Mouse (Mus musculus) NIH3T3 (cell line): ENCODE data around the gene Pgm2l1.

Experiments used
- DNase-seq: peaks from one replicate; pipeline ENCODE4 v3.0.0-alpha.2; 2012; ENCODE audit warnings: low read depth

Pgm2l1 gene

DNA sequence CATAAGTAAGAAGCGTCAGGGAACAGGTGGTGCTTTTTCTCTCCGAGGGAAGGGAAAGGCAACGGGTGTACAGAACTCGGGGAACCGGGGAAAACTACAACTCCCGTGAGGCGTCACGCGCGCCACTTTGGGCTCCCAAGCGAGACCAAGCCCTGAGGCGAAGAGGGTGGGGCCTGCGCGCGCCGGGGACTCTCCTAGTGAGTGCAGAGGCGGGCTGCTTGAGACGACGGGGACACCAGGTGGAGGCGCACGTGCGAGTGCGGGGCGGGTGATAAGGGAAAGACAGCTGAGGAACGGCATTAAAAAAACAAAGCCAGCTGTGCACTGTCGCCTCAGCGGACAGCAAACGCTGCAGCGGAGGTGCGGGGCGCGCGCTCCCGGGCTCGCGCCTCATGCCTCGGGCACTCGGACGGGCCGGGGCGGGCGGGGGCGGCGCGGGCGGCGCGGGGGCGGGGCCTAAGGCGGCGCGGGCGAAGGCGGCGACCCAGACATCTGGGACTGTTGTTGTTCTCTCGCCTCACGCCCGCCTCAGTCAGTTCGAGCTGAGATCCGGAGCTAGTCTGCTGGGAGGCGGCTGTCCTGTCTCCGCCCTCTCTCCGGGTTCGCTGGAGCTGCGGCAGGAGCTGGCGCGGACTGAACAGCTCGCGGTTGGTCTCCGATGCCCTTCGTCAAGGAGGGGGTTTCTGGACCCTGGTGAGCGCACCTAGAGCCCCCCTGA is at the start of gene Pgm2l1:
Gene Pgm2l1, plus strand, starts transcription at position 237 of the 718 bp plus-strand sequence.
- peak; percentile 93 for DNase-seq

DNA sequence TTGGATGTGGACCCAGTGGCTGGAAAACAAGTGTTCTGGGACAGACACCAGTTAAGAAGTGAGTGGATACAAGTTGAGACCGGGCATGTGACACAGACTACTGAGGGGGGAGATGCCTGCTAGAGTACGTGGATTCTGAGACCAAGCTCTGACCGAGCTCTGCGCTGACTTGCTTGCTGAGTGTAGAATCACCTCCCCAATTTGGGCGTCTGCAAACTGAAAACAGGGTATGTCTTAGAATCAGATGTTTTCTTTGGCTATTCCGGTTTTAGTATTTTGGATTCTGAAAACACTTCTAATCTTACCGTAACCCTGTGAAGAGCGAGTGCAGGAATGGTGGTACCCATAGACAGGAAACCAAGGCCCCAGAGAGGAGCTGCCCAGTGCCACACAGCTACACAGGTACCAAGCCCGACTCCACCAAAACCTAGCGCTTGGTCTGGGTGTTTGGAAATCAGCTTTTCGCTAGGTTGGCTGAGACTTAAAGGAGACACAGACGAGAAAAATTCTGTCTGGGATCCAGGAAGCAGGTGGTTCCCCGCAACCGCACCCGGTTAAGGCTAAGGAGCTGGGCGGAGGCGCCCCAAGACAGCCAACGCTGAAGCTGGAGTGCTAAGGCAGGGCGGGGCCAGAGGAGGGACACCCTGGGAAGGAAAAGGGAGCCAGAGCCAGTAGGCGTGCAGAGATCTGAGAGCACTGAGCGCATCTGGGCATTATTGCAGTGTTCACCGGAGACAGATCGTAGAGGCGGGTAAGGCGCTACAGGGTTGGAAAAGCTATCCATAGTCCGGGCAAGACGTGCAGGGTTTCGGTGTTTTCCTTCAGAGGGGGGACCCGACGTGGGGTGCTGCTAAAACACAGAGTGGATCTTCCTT is 48.9 kb upstream of the Pgm2l1 start:
- DNase-seq = no peak

GRCm38 (mm10) chr7:100178891-100179233 is 48.3 kb upstream of the Pgm2l1 start:
- no peak for DNase-seq

DNA sequence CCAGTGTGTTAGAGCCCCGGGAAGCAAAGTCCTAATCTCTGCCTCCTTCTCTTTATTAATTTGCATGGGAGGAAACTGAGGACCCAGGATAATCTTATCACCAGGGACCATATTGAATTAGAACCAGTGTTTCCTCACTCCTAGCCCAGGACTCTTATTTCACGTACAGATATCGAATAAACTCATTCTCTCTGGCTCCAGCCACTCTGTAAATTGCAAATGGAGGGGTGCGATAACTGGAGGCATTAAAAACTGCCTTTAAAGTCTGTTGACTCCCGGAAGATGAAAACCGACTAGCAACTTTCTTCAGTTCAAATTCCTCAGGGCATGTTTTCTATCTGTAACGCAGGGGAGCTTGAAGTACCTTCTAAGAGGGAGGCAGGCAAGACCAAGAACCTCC is 47.8 kb upstream of the Pgm2l1 start:
- no peak for DNase-seq

DNA sequence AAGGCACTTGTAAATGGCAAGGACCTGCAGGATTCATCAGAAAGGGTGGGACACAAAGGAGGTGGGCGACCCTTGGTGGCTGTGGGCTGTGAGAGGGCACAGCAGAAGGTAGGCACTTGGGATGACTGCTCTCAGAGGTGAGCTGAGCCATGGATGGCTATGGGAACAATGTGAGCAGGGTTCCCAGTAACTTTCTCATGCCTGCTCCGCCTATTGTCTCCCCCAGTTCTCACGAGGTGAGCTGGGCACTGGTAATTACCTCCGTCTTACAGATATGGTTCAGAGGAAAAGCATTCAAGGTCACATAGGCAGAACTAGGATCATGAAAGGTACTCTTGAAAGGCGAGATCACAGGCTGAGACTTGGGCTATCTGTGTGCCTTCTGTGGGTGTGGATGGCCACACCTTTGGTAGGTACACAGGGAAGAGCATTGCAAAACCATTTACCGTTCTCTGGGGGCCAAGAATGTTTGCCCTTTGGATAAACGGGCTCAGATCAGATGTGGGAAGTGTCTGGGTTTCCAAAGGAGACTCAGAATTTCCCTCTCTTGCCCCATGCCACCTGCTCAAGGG is 47.3 kb upstream of the Pgm2l1 start:
- no peak for DNase-seq

DNA sequence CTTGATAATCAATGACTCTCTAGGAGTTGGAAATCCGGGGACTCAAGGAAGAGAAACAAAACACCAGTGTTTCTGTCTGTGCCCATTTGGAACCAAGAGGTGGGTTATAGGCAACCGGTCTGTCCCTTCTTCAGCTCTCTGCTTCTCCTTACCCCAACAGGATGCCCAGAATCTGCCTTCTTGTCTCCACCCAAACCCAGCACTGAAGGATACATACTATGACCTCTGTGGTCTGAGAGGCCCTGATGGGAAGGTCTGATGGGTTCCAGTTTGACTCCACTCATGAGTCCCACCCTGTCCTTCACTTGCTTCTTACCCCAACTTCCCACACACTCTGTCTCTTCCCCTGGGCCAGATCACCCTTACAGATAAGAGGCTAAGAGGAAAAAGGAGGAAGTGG is 46.0 kb upstream of the Pgm2l1 start:
- DNase-seq = no peak

DNA sequence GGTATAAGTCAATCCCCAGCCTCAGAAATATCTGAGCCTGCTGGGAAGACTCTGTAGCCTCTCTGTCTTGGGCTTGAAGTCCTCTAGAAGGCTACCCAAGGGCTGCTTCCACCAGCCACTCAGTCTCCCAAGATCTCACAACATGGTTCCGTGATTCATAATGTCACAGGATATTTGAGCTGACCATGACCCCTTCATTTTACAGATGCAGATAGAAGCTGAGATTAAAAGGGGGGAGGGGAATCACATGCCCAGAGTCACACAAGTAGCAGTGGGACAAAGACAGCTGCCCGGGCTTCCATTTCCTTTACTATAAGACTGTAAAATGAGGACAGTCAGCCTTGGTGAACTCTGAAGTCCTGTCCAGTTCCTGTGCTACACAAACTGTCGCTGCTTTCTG is 45.6 kb upstream of the Pgm2l1 start:
- no peak for DNase-seq

- DNase-seq = no peak
Measured at GRCm38 (mm10) chr7:100182388-100182787, 44.8 kb upstream of the Pgm2l1 start.

DNA sequence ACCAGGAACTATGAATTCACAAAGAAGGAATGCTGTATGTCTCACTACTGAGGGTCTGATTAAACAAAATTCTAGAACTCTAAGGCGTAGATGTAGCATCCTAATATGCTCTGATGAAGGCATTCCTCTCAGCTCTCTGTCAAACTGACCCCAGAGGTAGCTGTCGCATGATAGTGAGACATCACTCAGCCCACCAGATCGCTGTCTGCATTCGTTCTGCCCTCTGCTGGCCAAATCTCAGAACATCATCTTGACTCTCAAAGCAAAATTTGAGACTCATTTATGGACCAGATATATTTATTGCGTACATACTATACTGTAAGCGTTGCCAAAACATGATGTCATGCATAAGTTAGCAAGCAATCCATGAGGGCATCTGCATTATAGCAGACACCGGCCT is 39.6 kb upstream of the Pgm2l1 start:
- peak; percentile 71 for DNase-seq

- DNase-seq = no peak
Measured at GRCm38 (mm10) chr7:100190167-100190566, 37.0 kb upstream of the Pgm2l1 start.

- DNase-seq = peak; percentile 76
Measured at GRCm38 (mm10) chr7:100190778-100191177, 36.4 kb upstream of the Pgm2l1 start.

- DNase-seq = no peak
Measured at GRCm38 (mm10) chr7:100201191-100201590, 26.0 kb upstream of the Pgm2l1 start.

- DNase-seq = no peak
Measured at GRCm38 (mm10) chr7:100203616-100204015, 23.6 kb upstream of the Pgm2l1 start.

GRCm38 (mm10) chr7:100204871-100205270 is 22.3 kb upstream of the Pgm2l1 start:
- no peak for DNase-seq

DNA sequence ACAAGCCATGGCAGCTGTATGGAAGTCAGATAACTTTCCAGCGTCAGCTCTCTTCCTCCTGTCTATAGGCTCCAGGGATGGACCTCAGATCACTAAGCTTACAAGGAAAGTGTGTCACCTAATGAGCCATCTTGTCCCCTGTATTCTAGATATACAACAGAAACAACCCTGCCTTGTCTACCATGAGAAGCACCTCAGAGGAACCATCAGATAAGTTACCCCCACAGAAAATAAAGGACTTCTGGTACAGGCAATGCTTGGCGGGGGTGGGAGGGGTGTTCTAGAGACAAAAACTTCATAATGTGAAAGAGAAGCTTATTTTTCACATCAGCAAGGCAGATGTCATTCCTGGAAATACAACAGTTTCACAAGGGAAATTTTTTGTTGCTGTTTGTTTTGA is 21.1 kb upstream of the Pgm2l1 start:
- DNase-seq = no peak

DNA sequence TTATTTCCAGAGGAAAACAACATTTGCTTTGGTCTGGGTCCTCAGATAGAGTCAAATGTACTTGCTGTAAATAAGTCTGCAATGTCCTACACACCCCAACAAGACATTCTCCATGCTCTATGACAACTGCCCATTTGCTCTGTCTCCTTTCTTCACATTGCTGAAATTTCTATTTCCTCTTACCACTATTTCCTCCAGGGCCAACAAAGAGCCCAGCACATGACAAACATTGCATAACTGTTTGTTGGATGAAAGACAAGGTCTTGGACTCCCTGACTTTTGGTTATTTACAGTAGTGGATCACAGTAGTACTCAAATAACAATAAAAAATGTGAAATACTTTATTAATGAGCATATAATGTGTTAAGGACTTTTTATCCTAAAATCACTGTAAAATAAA is 19.3 kb upstream of the Pgm2l1 start:
- DNase-seq = no peak

- no peak for DNase-seq
Measured at GRCm38 (mm10) chr7:100214310-100214709, 12.9 kb upstream of the Pgm2l1 start.

GRCm38 (mm10) chr7:100215116-100215732 is 12.0 kb upstream of the Pgm2l1 start:
- DNase-seq = no peak

DNA sequence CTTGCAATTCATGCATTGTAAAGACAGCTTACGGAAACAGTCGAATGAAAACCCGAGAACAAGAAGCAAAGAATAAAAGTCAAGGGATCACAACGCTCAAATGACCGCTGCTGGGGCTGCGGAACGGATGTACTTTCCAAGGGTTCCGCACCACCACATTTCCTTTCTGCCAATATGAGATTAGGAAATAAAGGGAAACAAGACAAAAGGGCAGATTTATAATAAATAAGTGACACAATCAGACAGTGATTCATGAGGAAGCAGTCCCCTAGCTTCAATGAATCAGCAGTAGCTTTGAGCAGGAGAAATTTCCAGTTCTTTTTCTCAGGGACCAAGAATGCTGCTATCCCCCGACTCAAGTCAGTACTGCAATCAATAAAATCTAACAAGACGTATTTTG is 11.2 kb upstream of the Pgm2l1 start:
- DNase-seq = no peak

DNA sequence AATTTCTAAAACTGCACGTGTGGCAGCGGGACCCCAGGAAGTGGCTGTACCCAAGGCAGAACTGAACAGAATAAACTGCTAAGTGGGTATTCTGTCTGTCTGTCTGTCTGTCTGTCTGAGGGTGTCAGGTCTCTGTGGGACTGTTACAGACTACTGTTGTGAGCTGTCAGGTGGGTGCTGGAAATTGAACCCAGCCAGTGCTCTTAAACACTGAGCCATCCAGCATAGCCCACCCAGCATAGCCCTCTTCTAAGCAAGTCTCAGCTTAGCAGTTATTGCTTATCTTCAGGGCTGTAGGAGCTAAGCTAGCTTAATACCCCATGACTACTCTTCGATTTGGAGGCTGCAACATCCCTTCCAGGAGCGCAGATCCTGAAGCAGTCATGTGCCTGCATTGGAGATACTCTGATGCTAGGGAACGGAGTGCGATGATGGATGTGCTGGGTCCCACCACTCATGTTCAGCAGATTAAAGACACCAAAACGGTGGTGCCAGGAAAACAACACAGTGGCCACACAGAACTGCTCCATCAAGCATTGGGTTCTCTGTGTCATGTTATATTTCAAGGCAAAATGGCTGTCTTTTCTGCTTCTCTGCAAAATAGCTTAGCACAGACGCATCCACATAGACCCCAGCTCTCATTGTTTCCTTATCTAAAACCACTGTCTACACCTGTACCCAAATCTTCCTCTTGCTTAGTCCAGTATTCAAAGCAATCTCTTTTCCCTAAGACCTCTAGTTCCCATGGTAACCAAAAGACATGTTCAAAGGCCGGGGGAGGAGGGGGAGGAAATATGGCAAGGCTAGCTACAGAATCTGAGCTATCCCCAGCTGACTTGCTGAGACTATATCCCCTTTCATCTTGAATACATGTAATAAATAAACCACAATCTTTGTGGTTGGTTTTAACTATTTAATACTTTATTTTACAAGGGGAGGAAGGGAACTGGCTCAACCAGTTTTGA is 10.3 kb upstream of the Pgm2l1 start:
- no peak for DNase-seq

DNA sequence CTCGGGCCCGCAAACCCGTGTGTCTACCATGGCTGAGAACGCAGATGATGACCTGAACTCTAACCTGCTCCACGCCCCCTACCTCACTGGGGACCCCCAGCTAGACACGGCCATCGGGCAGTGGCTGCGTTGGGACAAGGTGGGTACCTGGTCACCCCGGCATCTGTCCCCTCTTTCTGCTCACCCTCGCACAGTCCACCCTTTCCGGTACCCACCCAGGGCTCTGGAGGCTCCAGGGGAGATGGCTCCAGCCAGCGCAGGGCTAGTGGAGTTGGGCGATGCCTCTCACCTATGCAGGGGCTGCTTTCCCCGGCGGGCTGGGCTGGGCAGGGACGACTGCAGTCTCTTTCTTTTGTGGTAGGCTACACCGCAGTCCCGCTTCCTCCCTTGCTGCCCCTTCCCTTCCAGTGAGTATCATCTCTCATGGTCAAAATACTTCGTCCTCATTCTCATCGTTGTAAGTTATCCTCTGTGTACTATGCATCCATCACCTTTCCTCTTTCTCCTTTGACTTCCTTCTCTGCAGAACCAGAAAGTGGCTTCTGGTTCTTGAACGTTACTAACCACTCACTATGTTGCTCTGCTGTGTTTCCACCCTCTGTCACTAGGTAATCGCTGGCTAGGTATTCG is 817 bp downstream of the Pgm2l1 start:
- no peak for DNase-seq
